Mouse (Mus musculus) C2C12 (cell line): ENCODE data around the gene Rab5if.

Experiments
- CTCF ChIP-seq: IDR thresholded peaks from one replicate; pipeline ENCODE4 v1.5.1; 2011; ENCODE audit not compliant: control insufficient read depth, insufficient read depth, insufficient read length
- MYOD1 ChIP-seq: IDR thresholded peaks from one replicate; pipeline ENCODE4 v1.6.1; 2011; ENCODE audit warnings: low read depth; ENCODE audit not compliant: control insufficient read depth, insufficient read length
- MYOG ChIP-seq: IDR thresholded peaks from one replicate; pipeline ENCODE4 v1.6.1; 2011; ENCODE audit not compliant: control insufficient read depth, insufficient read length; ENCODE audit errors: extremely low read depth
- USF1 ChIP-seq: IDR thresholded peaks from one replicate; pipeline ENCODE4 v1.6.1; 2011; ENCODE audit warnings: low read depth, mild to moderate bottlenecking, control low read depth, moderate library complexity

- TF ChIP-seq CTCF (no peak), MYOG (no peak), USF1 (no peak), MYOD1 (no peak)
Observed at GRCm38 (mm10) chr2:156879541-156879940, 16.6 kb downstream of the Rab5if start.
